Mouse (Mus musculus): Measurements from ENCODE around the gene Defb26. TPM values are rescaled to one million over a fixed set of nuclear protein-coding genes. Genes with fewer than 3 reads are reported as not detected.

Defb26 gene
- not detected for total RNA-seq (2023)

GRCm38 (mm10) chr2:152511592-152511991 lies at the start of gene Defb26:
Gene Defb26, minus strand, starts transcription at chr2:152511692.

DNA sequence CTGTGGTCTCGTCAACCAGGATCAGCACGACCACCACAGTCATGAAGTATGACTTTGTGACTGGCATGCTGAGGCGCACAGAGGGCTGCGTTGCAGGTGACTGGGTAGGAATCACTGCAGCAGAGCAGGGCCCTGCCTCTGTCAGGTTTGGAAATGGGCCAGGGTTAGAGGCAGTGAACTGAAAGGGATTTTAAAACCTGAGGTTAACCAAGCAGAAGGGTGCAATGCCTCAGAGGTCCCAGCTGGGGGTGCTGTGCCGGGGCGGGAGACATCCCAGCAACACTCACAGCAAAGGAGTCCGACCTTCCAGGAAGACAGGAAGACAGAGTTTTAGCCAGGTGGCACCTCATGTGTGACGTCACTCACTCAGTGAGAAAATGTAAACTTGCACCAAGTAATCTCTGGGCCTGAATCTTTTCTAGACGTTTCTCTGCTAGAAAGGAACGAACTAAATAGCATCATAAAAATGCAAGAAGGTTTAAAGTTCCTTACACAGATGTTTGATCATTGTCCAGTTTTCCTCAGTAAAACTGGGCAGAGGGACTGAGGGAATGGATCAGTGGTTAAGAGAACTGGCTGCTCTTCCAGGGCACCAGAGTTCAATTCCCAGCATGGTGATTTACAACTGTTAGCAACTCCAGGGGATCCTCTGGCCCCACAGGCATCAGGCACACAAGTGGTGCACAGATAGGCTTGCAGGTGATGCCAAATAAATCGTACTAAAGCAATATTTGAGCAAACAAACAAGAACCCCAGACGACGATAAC lies 28.6 kb upstream of the Defb26 start, which contains the start of gene Defb29:
Gene Defb29, minus strand, starts transcription at position 155 of the 767 bp plus-strand sequence.

DNA sequence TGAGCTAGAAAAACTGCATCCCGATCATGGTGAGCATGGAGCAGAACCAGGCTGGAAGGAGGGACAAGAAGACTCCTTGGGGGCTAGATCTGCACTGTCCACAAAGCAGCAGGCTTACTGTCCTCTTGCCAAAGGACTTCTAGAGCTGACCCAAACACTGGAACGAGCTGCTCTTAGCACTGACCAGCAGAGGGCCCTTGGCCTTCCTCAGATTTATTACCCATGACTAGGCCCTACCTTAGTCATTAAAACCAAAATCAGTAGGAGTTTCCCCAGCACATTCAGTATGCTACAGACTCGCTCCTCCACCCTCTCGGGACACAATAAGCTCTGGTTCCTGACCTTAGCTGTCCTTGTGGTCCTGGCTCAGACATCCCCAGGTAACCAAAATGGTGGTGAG lies 6.5 kb upstream of the Defb26 start, which contains the start of gene Defb28:
Gene Defb28, plus strand, starts transcription at position 275 of the 400 bp plus-strand sequence.

DNA sequence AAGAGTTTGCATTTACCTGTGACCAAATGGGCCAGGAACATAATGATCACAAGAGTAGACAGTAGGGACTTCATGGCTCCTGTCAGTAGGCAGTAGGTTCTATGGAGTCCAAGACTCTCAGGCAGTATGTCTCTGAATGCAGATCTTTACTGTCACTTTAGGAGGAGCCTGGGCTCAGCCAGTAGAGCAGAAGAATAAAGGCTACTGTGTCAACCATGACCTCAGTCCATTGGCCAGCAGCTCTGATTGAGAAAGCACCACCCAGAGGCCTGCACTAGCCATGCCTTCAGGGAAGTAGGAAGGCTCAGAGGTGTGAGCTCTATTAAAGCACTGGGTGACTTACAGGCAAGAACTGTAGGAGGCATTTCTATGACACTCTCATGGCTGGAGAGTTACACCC lies 21.5 kb downstream of the Defb26 start, which contains the start of gene Defb22:
Gene Defb22, minus strand, starts transcription at position 101 of the 400 bp plus-strand sequence.

DNA sequence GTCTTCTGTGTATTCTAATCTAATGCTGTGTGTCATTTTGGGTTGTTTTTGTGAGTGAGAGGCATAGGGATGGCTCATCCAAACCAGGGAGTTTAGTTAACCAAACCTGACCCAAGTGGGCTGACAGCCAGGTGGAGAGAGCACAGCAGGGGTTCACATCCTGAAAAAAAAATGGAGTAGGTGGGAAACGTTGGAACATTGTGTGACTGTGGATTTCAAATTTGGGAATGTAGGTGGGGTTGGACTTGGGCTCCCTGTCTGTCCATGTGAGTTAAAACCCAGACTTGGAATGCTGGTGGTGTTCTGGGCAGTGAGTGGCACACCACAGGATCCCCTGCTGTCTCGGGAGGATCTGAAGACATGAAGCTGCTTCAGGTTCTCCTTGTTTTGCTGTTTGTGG lies 34.7 kb downstream of the Defb26 start, which contains the start of gene Defb20:
Gene Defb20, plus strand, starts transcription at position 301 of the 400 bp plus-strand sequence.

DNA sequence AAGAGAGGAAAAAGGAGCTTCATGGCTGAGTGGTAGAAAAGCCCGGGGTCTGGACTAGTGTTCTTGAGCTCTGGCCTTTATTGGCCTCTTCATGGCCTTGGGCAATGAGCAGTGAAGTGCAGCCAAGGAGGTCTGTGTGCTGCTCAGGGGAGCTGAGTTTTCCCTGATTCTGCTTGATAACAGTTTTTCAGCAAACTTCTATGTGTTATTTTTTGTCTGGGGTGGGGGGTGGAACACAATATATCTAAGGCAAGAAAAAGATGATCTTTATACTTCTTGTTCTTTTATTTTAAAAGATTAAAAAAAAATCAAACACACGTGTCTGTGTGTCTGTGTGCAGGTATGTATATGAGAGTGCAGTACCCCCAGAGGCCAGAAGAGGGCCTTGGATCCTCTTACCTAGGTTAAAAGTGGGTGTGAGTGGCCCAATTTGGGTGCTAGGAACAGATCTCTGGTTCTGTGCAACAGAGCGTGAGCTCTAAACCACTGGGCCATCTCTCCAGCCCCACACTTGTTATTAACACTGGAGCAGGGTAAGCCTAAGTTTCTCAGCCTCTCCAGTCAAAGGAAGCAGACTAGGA lies 46.8 kb downstream of the Defb26 start, which contains the start of gene Defb23:
Gene Defb23, minus strand, starts transcription at position 51 of the 581 bp plus-strand sequence.

Other genes with a start within 250 kb of the Defb26 start
- 56.9 TPM for gene Tbc1d20, start 217.9 kb downstream of the Defb26 start, total RNA-seq (2023)
- 231 TPM for gene Rbck1, start 179.0 kb downstream of the Defb26 start, total RNA-seq (2023)
- gene Trib3, start 167.7 kb downstream of the Defb26 start, total RNA-seq (2023), result 20.1 TPM
- gene Nrsn2, start 135.1 kb downstream of the Defb26 start, total RNA-seq (2023), result not detected
- gene Sox12, start 113.6 kb downstream of the Defb26 start, total RNA-seq (2023), result 0.56 TPM
- gene Zcchc3, start 96.7 kb downstream of the Defb26 start, total RNA-seq (2023), result 1.4 TPM
- gene 6820408C15Rik, start 96.1 kb downstream of the Defb26 start, total RNA-seq (2023), result not detected
- gene Defb23, start 47.1 kb downstream of the Defb26 start, total RNA-seq (2023), result not detected
- not detected for gene Defb20, start 34.6 kb downstream of the Defb26 start, total RNA-seq (2023)
- not detected for gene Defb22, start 21.6 kb downstream of the Defb26 start, total RNA-seq (2023)
- gene Defb28, start 6.6 kb upstream of the Defb26 start, total RNA-seq (2023), result not detected
- not detected for gene Defb29, start 28.4 kb upstream of the Defb26 start, total RNA-seq (2023)
- not detected for gene Gm17416, start 57.6 kb upstream of the Defb26 start, total RNA-seq (2023)
- not detected for gene Defb21, start 61.1 kb upstream of the Defb26 start, total RNA-seq (2023)
- not detected for gene Defb19, start 68.6 kb upstream of the Defb26 start, total RNA-seq (2023)
- not detected for gene Defb45, start 87.7 kb upstream of the Defb26 start, total RNA-seq (2023)
- not detected for gene Defb36, start 92.6 kb upstream of the Defb26 start, total RNA-seq (2023)
- not detected for gene Defb25, start 111.4 kb upstream of the Defb26 start, total RNA-seq (2023)
- 0.35 TPM for gene Rem1, start 115.3 kb upstream of the Defb26 start, total RNA-seq (2023)
- gene H13, start 157.8 kb upstream of the Defb26 start, total RNA-seq (2023), result 137 TPM
- 24.8 TPM for gene Mcts2, start 175.3 kb upstream of the Defb26 start, total RNA-seq (2023)
- 2.6 TPM for gene Id1, start 224.6 kb upstream of the Defb26 start, total RNA-seq (2023)
- gene Cox4i2, start 242.5 kb upstream of the Defb26 start, total RNA-seq (2023), result not detected

Data from CD4-positive naive resting alpha-beta T cell, adult 76 days (primary cell).